Mouse (Mus musculus) stomach, embryonic 14.5 days (tissue): ENCODE results near the gene Tex28. TPM values are rescaled to one million over a fixed set of nuclear protein-coding genes. Genes with fewer than 3 reads are reported as not detected.
"Not testable (repeated sequence)": the region's sequence is repeated elsewhere in the genome, so short reads cannot be mapped to it uniquely, and the experiment has no call there.

Experiments
- ATAC-seq: fragments of 200-750 bp; cut with Nextera tagmentation; 2 replicates; pipeline ENCODE4 v1.8.0; 2017; ENCODE audit warnings: low read depth, moderate TSS enrichment; ENCODE audit not compliant: insufficient number of reproducible peaks, insufficient read depth, low FRiP score
- H3K27ac ChIP-seq: fragments of 300-500 bp; sonication (generic); 2 replicates; pipeline ENCODE4 v1.5.1; 2014; ENCODE audit warnings: mild to moderate bottlenecking, low read length, moderate library complexity, mixed read lengths
- H3K27me3 ChIP-seq: fragments of 300-500 bp; sonication (generic); 2 replicates; pipeline ENCODE4 v1.6.1; 2014; ENCODE audit warnings: low read length, control low read depth, mixed read lengths; ENCODE audit not compliant: control insufficient read depth, insufficient read depth
- H3K36me3 ChIP-seq: fragments of 300-500 bp; sonication (generic); 2 replicates; pipeline ENCODE4 v1.6.1; 2014; ENCODE audit warnings: mild to moderate bottlenecking, control low read depth, low read length, moderate library complexity, mixed read lengths; ENCODE audit not compliant: control insufficient read depth, insufficient read depth
- H3K4me1 ChIP-seq: fragments of 300-500 bp; sonication (generic); 2 replicates; pipeline ENCODE4 v1.6.1; 2014; ENCODE audit warnings: low read length, control low read depth, mixed read lengths; ENCODE audit not compliant: control insufficient read depth, insufficient read depth
- H3K4me2 ChIP-seq: fragments of 300-500 bp; sonication (generic); replicated peaks from 2 replicates; pipeline ENCODE4 v1.6.1; 2014; ENCODE audit warnings: low read depth, low read length, control low read depth
- H3K4me3 ChIP-seq: fragments of 300-500 bp; sonication (generic); 2 replicates; pipeline ENCODE4 v1.5.1; 2014; ENCODE audit warnings: low read depth, low read length, control low read depth
- H3K9ac ChIP-seq: fragments of 300-500 bp; sonication (generic); replicated peaks from 2 replicates; pipeline ENCODE4 v1.6.1; 2014; ENCODE audit warnings: low read depth, mild to moderate bottlenecking, control low read depth, low read length, moderate library complexity, mixed read lengths
- H3K9me3 ChIP-seq: fragments of 300-500 bp; sonication (generic); 2 replicates; pipeline ENCODE4 v1.6.1; 2016; ENCODE audit warnings: low read depth, low read length, control low read depth; ENCODE audit not compliant: control insufficient read depth
- WGBS: fragments of 180-500 bp; shearing (Covaris S2); extraction: QIAGEN DNeasy Blood & Tissue Kit; methylation state at CpG from one replicate; pipeline ENCODE4 v1.1.7; 2014; 5-methylcytosine and 5-hydroxymethylcytosine counted together
- polyA plus RNA-seq: library from polyadenylated mRNA; unstranded; fragments of >200 nt; fragmentation: Nextera tagmentation; extraction: Ambion mirVana; gene quantifications from 2 replicates; pipeline ENCODE4 v1.2.1, GENCODE M21; 2014

The Tex28 gene
- polyA plus RNA-seq: not detected in 2 replicates

DNA sequence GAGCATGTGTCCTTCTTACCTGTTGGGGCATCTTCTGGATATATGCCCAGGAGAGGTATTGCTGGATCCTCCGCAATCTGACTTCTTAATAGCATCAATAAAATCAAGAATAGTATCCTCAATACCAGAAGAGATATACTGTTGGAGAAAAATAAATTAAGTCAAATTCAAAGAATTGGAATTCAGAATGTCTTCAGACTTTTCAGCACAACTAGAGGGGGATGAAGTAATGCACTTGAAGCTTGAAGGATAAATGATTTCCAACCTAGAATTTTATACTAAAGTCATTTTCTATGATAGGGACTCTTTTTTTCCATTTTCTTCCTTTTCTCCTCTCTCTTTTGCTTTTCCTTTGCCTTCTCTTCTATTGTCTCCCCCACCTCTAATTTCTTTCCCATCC, at the start of gene Tex28:
Gene Tex28 (minus strand): TSS at position 101 of the 400 bp plus-strand sequence.
- no peaks in the 10 kb centered on the region for H3K9me3 ChIP-seq
- H3K4me2 ChIP-seq: no peak within 1 kb of the TSS
- no peaks in the 10 kb centered on the region for H3K36me3 ChIP-seq
- ATAC-seq: no peak
- no peak within 1 kb of the TSS for H3K27ac ChIP-seq
- H3K27me3 ChIP-seq: no peaks in the 10 kb centered on the region
- WGBS: 92% methylated on average over 1 of the region's 1 CpGs
- no peak within 1 kb of the TSS for H3K4me3 ChIP-seq
- no peaks in the 10 kb centered on the region for H3K4me1 ChIP-seq
- H3K9ac ChIP-seq: no peak within 1 kb of the TSS

DNA sequence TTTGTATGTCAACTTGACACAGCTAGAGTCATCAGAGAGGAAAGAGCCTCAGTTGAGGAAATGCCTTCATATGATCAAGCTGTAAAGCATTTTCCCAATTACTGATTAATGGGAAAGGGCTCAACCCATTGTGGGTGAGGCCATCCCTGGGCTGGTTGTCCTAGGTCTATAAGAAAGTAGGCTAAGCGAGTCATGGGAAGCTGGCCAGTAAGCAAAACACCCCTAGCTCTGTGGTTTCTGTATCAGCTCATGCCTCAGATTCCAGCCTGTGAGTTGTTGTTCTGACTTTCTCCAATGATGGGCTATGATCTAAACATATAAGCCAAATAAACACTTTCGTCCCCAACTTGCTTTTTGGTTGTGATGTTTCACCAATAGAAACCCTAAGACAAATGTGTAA, 35.9 kb upstream of the Tex28 start:
- H3K27ac ChIP-seq: no peak overlapping the region
- no peak overlapping the region for H3K4me3 ChIP-seq
- H3K4me1 ChIP-seq: no peaks in the 10 kb centered on the region
- no peaks in the 10 kb centered on the region for H3K36me3 ChIP-seq
- no peaks in the 10 kb centered on the region for H3K9me3 ChIP-seq
- H3K27me3 ChIP-seq: no peaks in the 10 kb centered on the region
- no peak for ATAC-seq
- WGBS: 81% methylated on average over 2 of the region's 2 CpGs
- H3K9ac ChIP-seq: no peak overlapping the region
- H3K4me2 ChIP-seq: no peak overlapping the region

GRCm38 (mm10) chrX:74176959-74177358, 9.3 kb upstream of the Tex28 start, which contains the start of gene Tktl1:
Gene Tktl1, plus strand, starts transcription at chrX:74177259.
- 90% methylated on average over 17 of the region's 17 CpGs for WGBS
- Histone ChIP-seq H3K27ac (no peak within 1 kb of the TSS), H3K4me1 (no peaks in the 10 kb centered on the region), H3K4me2 (no peak within 1 kb of the TSS), H3K27me3 (no peaks in the 10 kb centered on the region), H3K36me3 (no peaks in the 10 kb centered on the region), H3K9ac (no peak within 1 kb of the TSS), H3K9me3 (no peaks in the 10 kb centered on the region), H3K4me3 (no peak within 1 kb of the TSS)
- no peak for ATAC-seq

GRCm38 (mm10) chrX:74135263-74135662, 32.4 kb downstream of the Tex28 start, which contains the start of gene Mecp2:
Gene Mecp2, minus strand, starts transcription at chrX:74135363.
- not testable (repeated sequence) for H3K4me1 ChIP-seq, H3K4me2 ChIP-seq, H3K27ac ChIP-seq, H3K9me3 ChIP-seq, H3K4me3 ChIP-seq, H3K9ac ChIP-seq, H3K36me3 ChIP-seq, H3K27me3 ChIP-seq, ATAC-seq
- WGBS: 25% methylated on average over 1 of the region's 1 CpGs

GRCm38 (mm10) chrX:74127164-74127563, 40.5 kb downstream of the Tex28 start, which contains the start of gene Opn1mw:
Gene Opn1mw, plus strand, starts transcription at chrX:74127464.
- no peak within 1 kb of the TSS for H3K4me3 ChIP-seq
- ATAC-seq: no peak
- no peaks in the 10 kb centered on the region for H3K36me3 ChIP-seq
- no peaks in the 10 kb centered on the region for H3K4me1 ChIP-seq
- no peak within 1 kb of the TSS for H3K27ac ChIP-seq
- no peak within 1 kb of the TSS for H3K9ac ChIP-seq
- H3K4me2 ChIP-seq: no peak within 1 kb of the TSS
- no peaks in the 10 kb centered on the region for H3K9me3 ChIP-seq
- H3K27me3 ChIP-seq: no peaks in the 10 kb centered on the region

- Histone ChIP-seq H3K9ac (no peak overlapping the region), H3K27me3 (no peaks in the 10 kb centered on the region), H3K4me1 (no peaks in the 10 kb centered on the region), H3K4me3 (no peak overlapping the region), H3K27ac (no peak overlapping the region), H3K9me3 (no peaks in the 10 kb centered on the region), H3K4me2 (no peak overlapping the region), H3K36me3 (no peaks in the 10 kb centered on the region)
- no peak for ATAC-seq
- 54% methylated on average over 2 of the region's 2 CpGs for WGBS
Measured at GRCm38 (mm10) chrX:74124975-74125374, 42.7 kb downstream of the Tex28 start.

GRCm38 (mm10) chrX:74115511-74115910, 52.1 kb downstream of the Tex28 start:
- peak; percentile 53; the same call in 1 of the 2 replicates for ATAC-seq
- no peak overlapping the region for H3K4me3 ChIP-seq
- WGBS: 10% methylated on average over 10 of the region's 10 CpGs

GRCm38 (mm10) chrX:74114036-74114435, 53.6 kb downstream of the Tex28 start:
- no peak overlapping the region for H3K27ac ChIP-seq
- no peaks in the 10 kb centered on the region for H3K4me1 ChIP-seq
- H3K4me3 ChIP-seq: no peak overlapping the region
- H3K4me2 ChIP-seq: no peak overlapping the region
- H3K36me3 ChIP-seq: no peaks in the 10 kb centered on the region
- H3K27me3 ChIP-seq: no peaks in the 10 kb centered on the region
- ATAC-seq: no peak
- no peaks in the 10 kb centered on the region for H3K9me3 ChIP-seq
- no peak overlapping the region for H3K9ac ChIP-seq

More at GRCm38 (mm10) chrX:74115511-74115910, 52.1 kb downstream of the Tex28 start:
- H3K27ac ChIP-seq: no peak overlapping the region
- no peaks in the 10 kb centered on the region for H3K4me1 ChIP-seq
- no peaks in the 10 kb centered on the region for H3K36me3 ChIP-seq
- H3K9ac ChIP-seq: no peak overlapping the region
- no peaks in the 10 kb centered on the region for H3K9me3 ChIP-seq
- no peaks in the 10 kb centered on the region for H3K27me3 ChIP-seq
- peak overlapping the region; percentile 10; the same call in 1 of the 2 replicates for H3K4me2 ChIP-seq

DNA sequence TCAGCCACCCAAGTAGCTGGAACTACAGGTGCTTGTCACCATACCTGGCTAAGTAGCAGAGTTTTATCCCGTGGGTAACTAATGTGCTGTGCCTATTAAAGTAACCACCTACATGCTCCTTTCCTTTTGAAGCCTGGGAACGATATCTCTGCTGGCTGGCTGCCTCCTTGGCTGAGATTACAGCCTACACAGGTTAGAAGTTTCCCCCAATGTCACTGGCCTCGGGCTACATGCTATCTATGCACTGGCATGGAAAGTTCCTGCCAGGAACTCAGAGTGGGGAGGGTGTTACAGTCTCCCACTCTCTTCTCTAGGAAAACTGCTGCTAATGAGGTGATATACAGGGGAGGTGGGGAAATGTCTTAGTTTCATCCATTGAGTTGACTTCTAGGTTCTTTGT, 58.9 kb downstream of the Tex28 start:
- H3K4me3 ChIP-seq: no peak overlapping the region
- no peaks in the 10 kb centered on the region for H3K36me3 ChIP-seq

More for the DNA sequence above, 58.9 kb downstream of the Tex28 start:
- ATAC-seq: no peak
- no peak overlapping the region for H3K9ac ChIP-seq
- H3K4me1 ChIP-seq: no peaks in the 10 kb centered on the region
- no peak overlapping the region for H3K27ac ChIP-seq
- no peaks in the 10 kb centered on the region for H3K27me3 ChIP-seq
- 48% methylated on average over 3 of the region's 3 CpGs for WGBS
- no peak overlapping the region for H3K4me2 ChIP-seq
- H3K9me3 ChIP-seq: no peaks in the 10 kb centered on the region
